Mouse (Mus musculus): ENCODE measurements around the gene Slc6a15.

Slc6a15 gene

DNA sequence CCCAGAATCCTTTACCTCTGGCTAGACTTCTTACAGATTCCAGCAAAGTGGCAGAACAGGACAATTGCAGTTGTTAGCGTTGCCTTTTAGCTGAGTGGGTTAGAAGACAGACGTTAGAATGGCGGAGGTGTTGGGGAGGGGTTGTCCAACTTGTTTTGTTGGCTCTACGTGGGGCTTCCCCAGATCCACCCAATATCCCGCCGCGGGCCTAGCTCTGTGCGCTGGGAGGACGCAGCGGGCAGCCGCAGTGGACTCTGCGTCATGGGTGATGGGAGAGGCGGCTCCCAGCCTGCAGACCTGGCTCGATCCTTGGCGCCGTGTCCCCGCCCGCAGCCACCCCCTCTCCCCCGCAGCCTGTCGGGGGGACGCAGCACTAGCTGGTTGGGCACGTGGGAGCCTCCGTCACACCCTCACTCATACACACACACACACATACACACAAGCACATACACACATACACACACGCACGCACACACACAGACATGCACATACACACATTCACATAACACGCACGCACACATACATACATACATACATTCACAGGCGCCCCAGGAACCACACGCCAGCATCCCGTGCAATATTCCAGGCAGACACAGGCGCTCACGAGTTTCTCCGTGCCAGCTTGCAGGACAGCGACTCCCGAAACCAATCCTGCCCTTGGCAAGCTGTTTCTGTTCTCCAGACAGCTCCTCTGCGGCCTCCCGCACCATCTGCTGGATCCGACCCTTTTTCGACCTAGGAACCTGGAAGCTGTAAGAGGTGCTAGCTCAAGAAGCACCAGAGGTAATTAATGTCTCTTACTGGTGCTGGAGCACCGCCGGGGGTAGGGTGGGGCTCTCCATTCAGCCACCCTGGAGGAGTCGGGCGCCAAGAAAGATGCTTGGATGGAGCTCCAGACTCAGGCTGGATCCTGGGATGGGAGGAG lies at the start of gene Slc6a15:
TSS of gene Slc6a15 (plus strand) at position 413 of the 925 bp plus-strand sequence.
- peak; percentile 81 for DNase-seq

DNA sequence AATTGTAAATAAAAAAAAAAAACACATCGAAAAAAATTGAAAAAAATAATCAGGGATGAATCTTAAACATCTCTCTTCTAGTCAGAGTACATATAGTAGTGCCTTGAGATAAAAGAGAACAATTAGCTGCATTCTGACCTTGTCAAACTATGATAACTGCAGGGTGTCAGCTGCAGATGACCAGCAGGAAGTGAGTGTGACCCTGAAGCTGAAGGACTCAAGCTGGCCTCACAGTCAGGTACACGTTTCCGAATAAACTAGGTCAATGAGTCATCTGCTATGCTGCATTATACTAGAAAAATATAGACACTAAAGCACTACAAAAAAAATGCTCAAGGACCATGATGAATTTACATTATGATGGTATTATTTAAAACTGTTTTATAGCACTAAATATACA lies 45.6 kb upstream of the Slc6a15 start:
- peak; percentile 35 for DNase-seq

DNA sequence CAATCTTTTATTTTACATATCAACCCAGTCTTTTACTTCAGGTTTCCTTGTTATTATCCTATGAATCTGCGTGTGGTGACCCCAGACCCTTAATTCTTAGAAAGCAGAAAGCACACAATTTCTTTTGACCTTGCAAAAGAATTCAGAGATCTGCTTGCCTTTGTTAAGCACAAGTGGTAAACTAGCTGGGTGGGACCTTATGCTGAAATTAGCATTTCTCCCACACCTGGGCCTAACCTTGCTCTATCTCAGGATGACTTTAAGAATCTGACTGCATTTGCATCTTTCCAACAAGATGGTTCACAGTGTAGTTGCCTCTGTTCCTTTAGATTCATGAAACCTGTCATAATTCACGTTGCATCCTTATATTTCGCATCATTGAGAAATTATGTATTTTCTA lies 44.2 kb upstream of the Slc6a15 start:
- DNase-seq: no peak

DNA sequence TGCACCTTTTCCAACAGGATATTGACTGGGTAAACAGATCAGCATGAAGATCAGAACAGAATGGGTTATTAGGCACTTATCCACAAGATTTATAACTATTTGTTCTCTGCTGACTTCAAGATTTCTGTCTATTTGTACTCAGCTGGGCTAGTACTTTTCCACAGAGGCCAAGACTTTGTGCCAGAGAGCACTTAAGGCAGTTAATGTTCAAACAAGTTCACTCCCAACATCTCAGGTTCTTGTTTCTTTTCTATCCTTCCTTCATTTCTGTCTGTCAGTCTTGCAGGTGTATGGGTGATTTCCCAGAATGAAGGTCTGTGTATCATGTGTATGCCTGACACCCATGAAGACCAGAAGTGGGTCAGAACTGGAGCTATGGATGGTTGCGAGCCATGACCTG lies 33.3 kb upstream of the Slc6a15 start:
- DNase-seq: no peak

DNA sequence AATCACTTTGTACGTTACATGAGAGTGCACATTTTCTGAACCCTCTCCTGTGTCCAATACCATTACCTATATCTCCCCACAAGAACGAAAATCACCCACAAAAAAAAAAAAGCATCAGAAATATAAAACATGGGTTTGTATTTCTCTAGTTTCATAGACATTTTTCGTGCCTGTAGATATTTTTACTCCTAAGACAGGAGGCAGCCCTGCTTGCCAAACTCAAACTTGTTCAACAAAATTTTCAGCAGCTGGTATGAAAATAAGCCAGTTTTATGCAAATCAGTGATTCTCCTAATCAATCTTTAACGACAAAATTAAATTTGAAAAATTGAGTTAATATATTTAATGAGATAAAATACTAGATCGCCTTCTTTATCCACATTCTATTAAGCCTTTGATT lies 27.7 kb upstream of the Slc6a15 start:
- DNase-seq: no peak

DNA sequence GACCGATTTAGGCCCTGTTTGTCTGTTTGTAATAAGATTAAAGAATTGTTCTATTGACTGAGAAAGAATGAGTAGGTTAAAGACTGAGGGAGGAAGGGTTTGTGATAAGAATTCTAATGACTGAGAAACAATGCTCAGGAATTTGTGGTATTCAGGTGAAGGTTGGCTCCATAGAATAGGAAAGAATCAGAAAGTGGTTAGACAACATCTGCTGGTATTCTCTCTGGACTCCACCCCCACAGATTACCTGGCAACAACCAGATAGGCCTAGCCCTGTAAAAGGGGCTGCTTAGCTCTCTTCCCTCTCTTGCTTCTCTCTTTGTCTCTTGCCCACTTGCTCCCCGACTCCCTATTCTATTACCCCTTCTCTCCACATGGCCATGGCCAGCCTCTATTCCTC lies 20.8 kb upstream of the Slc6a15 start:
- no peak for DNase-seq

DNA sequence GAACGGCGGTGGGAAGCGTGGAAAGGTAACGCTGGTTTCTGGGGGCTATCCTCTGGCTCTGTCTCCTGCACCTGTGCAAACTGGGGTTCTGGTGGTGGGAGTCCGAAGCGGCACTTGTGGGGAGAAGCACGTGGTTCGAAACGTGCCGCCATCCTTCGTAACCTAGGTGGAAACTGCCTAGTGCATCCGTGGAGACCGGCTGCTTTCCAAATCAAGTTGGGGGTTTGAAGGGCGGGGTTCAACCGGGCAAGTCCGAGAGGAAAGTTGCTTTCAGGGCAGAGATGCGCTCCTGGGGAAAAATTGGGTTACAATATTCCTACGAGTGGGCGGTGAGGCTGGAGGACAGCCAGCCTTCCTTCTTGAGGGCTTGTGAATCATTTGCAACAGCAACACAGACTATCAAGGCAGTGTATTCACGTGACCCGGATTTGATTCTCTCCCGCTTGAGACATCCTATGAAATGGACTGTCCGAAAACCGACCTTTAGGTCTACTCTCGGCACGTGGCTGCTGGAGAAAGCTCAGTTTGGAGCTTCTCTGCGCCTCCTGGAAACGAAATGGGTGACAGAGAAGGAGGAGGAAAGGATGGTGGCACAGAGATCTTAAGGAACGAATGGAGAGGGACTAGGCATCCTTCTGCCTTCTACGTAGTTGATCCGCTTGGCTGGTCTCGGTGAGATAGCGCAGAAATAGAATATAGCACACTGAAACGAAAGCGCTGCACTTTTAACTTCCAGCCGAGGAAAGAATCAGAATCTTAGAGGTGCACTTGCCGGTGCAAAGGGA lies 905 bp downstream of the Slc6a15 start:
- peak; percentile 80 for DNase-seq

DNA sequence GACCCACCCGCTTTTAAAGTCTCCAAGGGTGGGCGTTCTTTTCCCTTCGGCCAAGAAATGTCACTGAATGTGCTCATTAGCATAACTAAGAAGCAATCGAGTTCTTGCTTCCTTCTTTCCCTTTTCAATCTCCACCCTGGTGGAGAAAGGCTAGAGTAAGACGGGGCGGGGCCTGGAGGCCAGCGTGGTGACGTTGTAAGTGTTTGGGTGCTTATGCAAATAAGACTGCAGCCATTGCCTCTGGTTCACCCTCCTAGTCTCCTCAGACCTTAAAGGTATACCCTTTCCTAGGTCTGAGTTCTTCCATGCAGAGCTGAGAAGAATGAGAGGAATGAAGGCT lies 1.5 kb downstream of the Slc6a15 start:
- DNase-seq: peak; percentile 85

DNA sequence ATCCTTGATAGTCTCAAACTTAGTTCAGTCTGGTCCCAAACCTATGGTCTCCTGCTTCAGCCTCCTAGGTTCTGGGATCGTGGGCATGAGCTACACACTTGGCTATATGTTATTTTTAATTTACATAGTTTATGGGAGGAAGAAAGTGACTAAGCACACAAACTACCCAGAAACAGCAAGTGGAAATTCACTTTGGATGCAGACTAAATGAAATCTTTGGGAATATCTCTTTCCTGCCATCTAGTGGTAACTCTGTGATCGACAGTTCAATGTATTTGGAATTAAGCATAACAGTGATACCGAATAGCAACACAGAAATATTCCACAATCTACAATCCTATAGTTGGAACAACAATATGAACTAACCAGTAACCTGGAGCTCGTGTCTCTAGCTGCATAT lies 34.6 kb downstream of the Slc6a15 start:
- peak; percentile 72 for DNase-seq

DNA sequence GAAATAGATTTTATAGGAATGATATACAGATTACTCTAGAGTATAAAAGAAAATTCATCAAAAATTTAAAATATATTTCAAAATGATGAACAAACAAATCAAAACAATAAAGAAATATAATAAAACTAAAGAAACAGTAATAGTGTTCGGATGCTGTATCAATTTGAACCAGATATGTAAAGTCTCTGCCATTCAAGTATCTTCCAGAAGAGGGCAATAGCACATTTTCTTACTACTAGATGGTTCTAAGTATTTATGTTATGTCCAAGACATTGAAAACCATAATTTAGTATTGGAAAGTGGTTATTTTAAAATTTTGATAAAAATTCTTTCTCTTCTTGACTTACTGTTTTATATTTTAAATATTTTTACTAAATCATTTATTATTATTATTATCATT lies 60.1 kb downstream of the Slc6a15 start:
- no peak for DNase-seq

DNA sequence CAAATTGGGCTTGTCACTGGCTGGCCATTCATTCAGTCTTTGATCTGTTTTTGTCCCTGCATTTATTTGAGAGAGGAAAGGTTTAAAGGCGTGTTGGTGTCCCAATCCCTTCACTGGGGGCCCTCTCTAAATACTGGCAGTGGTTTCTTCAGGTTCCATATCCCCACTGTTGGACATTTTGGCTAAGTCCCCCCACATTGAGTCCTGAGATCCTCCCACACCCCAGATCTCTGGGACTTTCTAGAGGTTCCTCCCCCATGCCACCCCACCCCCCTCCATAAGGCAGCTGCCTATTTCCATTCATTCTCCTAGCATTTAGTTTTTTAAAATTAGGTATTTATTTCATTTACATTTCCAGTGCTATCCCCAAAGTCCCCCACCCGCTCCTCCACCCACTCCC lies 75.0 kb downstream of the Slc6a15 start:
- DNase-seq: no peak

DNA sequence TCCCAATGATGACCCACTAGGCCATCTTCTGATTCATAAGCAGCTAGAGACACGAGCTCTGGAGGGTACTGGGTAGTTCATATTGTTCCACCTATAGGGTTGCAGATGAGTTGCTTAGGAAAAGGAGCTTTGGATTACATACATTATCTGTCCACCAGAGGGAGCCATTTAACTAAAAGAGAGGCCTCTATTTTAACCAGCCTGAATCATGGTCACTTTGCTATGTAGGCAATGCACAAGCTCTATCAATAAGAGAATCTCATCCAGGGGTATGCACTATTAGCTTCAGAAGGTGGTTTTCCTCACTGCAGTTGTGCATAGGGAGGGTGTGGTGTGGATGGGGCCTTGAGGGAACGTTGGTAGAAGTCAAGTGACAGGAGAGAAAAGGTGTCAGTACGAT lies 75.5 kb downstream of the Slc6a15 start:
- peak; percentile 68 for DNase-seq

DNA sequence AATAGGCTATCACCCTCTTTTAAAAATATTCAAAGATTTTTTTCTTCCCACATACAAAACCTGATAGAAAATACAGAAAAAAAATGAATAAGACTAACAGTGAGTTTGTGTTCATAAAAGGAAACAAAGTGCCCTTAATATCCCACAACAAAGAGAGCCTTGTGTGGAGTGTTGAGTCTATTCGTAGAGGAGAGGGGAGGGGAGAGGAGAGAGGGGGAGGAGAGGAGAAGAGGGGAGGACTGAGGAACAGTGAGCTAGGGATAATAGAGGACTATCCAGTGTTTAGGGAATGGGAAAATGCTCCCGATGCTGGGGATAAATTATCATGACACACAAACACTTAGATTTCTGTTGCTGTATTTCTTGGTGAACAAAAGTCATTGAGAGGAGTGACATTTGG lies 80.8 kb downstream of the Slc6a15 start:
- DNase-seq: no peak

DNA sequence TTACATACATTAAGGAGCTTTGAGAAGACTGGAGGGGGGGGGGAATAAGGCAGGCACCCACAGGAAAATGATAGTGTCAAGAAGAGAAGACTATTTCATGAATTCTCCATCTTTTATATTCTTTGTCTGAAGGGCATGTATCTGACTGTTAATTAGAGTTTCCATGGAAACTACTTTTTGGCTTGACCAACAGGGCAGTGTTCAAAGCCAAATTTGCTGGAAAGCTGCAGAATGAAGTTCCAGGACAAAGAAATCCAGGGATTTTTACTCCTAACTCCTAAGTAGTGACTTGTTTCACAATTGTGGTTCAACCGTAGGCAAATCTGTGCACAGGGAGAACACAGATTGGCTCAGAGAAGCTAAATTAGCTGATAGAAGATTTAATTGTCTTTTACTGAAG lies 90.3 kb downstream of the Slc6a15 start:
- DNase-seq: no peak
